Mouse (Mus musculus) heart, adult 11 months (tissue): ENCODE data around the gene Tmcc3.

Source experiments
- DNase-seq: peaks from one replicate; pipeline ENCODE4 v3.0.0; 2022

Tmcc3 gene

GRCm38 (mm10) chr10:94332358-94333137 lies 20.8 kb downstream of the Tmcc3 start:
- DNase-seq: peak; percentile 29

- DNase-seq: peak; percentile 83
Observed at GRCm38 (mm10) chr10:94333328-94333727, 21.6 kb downstream of the Tmcc3 start.

- DNase-seq: peak; percentile 64
Observed at GRCm38 (mm10) chr10:94335047-94335446, 23.3 kb downstream of the Tmcc3 start.

- DNase-seq: peak; percentile 58
Observed at GRCm38 (mm10) chr10:94336071-94336470, 24.3 kb downstream of the Tmcc3 start.

- DNase-seq: peak; percentile 76
Observed at GRCm38 (mm10) chr10:94341501-94341900, 29.8 kb downstream of the Tmcc3 start.

- DNase-seq: peak; percentile 74
Observed at GRCm38 (mm10) chr10:94342256-94342655, 30.5 kb downstream of the Tmcc3 start.

GRCm38 (mm10) chr10:94343581-94343980 lies 31.8 kb downstream of the Tmcc3 start:
- DNase-seq: peak; percentile 51

- DNase-seq: peak; percentile 77
Observed at GRCm38 (mm10) chr10:94344631-94345417, 33.1 kb downstream of the Tmcc3 start.

- peak; percentile 36 for DNase-seq
Observed at GRCm38 (mm10) chr10:94345509-94346252, 33.9 kb downstream of the Tmcc3 start.

- DNase-seq: peak; percentile 74
Observed at GRCm38 (mm10) chr10:94346596-94346995, 34.8 kb downstream of the Tmcc3 start.

- peak; percentile 61 for DNase-seq
Observed at GRCm38 (mm10) chr10:94347296-94347695, 35.5 kb downstream of the Tmcc3 start.

- DNase-seq: peak; percentile 55
Observed at GRCm38 (mm10) chr10:94347959-94348358, 36.2 kb downstream of the Tmcc3 start.

- DNase-seq: no peak
Observed at GRCm38 (mm10) chr10:94350207-94350606, 38.5 kb downstream of the Tmcc3 start.

- no peak for DNase-seq
Observed at GRCm38 (mm10) chr10:94350896-94351661, 39.3 kb downstream of the Tmcc3 start.

- no peak for DNase-seq
Observed at GRCm38 (mm10) chr10:94352172-94352876, 40.6 kb downstream of the Tmcc3 start.

- DNase-seq: no peak
Observed at GRCm38 (mm10) chr10:94352877-94353853, 41.4 kb downstream of the Tmcc3 start.

GRCm38 (mm10) chr10:94354005-94354404 lies 42.3 kb downstream of the Tmcc3 start:
- DNase-seq: no peak

- DNase-seq: no peak
Observed at GRCm38 (mm10) chr10:94354427-94354826, 42.7 kb downstream of the Tmcc3 start.

- DNase-seq: peak; percentile 96
Observed at GRCm38 (mm10) chr10:94356504-94357169, 44.9 kb downstream of the Tmcc3 start.

GRCm38 (mm10) chr10:94360664-94361063 lies 48.9 kb downstream of the Tmcc3 start:
- DNase-seq: no peak
